Mouse (Mus musculus): ENCODE results near the gene Phf2. TPM values are rescaled to one million over a fixed set of nuclear protein-coding genes. Genes with fewer than 3 reads are reported as not detected.

Phf2 gene
- polyA plus RNA-seq, 1 experiment from 2014 or later: 6.3 TPM

DNA sequence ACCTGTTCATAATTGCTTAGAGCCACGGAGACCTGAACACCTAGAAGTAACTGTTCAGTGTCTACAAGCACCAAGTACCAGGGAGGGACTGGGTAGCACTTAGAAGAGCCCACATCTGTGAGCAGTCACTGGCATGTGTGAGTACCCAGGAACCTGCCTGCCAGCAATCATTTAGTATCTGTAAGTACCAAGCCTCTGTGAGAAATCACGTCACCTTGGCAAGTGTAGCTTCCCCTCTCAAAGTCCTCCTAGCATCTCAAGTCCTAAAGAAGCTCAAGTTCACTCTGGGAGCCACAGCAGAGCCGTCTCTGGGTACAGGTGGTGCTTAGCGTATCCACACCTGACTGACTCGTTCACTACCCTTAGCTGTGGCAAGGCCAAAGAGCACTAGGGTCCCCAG lies 19.2 kb downstream of the Phf2 start:
- H3K4me3 ChIP-seq (replicated peaks; ENCODE audit: low read length): no peak overlapping the region
- ATAC-seq (ENCODE audit: insufficient read depth, low FRiP score): no peak
- no peak overlapping the region for H3K27ac ChIP-seq (ENCODE audit: low read length)
- H3K27me3 ChIP-seq (ENCODE audit: control insufficient read depth, insufficient read depth, low read length): no peaks in the 10 kb centered on the region
- no peak overlapping the region for H3K4me2 ChIP-seq (ENCODE audit: low read depth, low read length)
- no peak overlapping the region for H3K9ac ChIP-seq (ENCODE audit: low read length)
- H3K4me1 ChIP-seq (ENCODE audit: control insufficient read depth, insufficient read depth, low read length): peaks cover 41% of the 10 kb centered on the region
- no peaks in the 10 kb centered on the region for H3K9me3 ChIP-seq (replicated peaks; ENCODE audit: control insufficient read depth, low read length)
- no peaks in the 10 kb centered on the region for H3K36me3 ChIP-seq (ENCODE audit: control insufficient read depth, insufficient read depth, low read length)
- 79% methylated on average over 5 of the region's 5 CpGs for WGBS

DNA sequence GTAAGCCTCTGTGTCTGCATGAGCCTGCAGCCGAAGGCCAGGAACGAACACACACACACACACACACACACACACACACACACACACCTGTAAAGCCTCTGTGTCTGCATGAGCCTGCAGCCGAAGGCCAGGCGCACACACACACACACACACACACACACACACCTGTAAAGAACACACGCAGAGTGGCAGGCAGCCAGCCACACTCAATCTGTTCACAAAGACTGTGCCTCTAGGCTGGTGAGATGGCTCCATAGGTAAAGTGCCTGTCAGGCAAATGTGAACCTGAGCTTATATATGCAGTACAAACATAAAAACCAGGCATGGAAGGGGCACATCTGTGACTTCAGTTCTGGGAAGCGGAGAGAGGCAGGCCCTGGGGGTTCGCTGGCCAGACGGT lies 20.1 kb downstream of the Phf2 start:
- no peak for ATAC-seq (ENCODE audit: insufficient read depth, low FRiP score)
- no peaks in the 10 kb centered on the region for H3K27me3 ChIP-seq (ENCODE audit: control insufficient read depth, insufficient read depth, low read length)
- no peak overlapping the region for H3K4me2 ChIP-seq (ENCODE audit: low read depth, low read length)
- no peak overlapping the region for H3K9ac ChIP-seq (ENCODE audit: low read length)
- no peak overlapping the region for H3K4me3 ChIP-seq (replicated peaks; ENCODE audit: low read length)
- H3K27ac ChIP-seq (ENCODE audit: low read length): no peak overlapping the region
- H3K9me3 ChIP-seq (replicated peaks; ENCODE audit: control insufficient read depth, low read length): no peaks in the 10 kb centered on the region
- 74% methylated on average over 8 of the region's 8 CpGs for WGBS
- peaks cover 35% of the 10 kb centered on the region for H3K4me1 ChIP-seq (ENCODE audit: control insufficient read depth, insufficient read depth, low read length)
- H3K36me3 ChIP-seq (ENCODE audit: control insufficient read depth, insufficient read depth, low read length): no peaks in the 10 kb centered on the region

DNA sequence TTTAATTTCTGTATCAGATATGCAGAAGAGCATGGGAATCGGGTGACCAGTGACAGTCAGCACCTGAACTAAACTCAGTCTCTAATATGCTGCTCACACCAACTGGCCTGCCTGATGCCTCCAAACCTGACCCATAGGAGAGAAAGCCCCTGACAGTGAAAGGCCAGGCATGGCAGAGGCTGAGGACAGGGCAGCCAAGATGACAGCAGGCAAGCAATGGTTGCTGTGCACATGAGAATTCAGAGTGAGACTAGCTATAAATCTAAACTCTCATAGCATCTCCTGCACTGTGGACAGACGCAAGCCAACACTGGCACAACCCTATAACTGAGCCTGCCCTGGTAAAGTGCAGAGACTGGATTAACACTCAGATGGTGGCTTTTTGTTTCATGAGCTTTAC lies 20.6 kb downstream of the Phf2 start:
- Histone ChIP-seq H3K4me1 (ENCODE audit: control insufficient read depth, insufficient read depth, low read length) (peaks cover 35% of the 10 kb centered on the region), H3K27ac (ENCODE audit: low read length) (no peak overlapping the region), H3K36me3 (ENCODE audit: control insufficient read depth, insufficient read depth, low read length) (no peaks in the 10 kb centered on the region), H3K9me3 (replicated peaks; ENCODE audit: control insufficient read depth, low read length) (no peaks in the 10 kb centered on the region), H3K4me3 (replicated peaks; ENCODE audit: low read length) (no peak overlapping the region), H3K9ac (ENCODE audit: low read length) (no peak overlapping the region), H3K27me3 (ENCODE audit: control insufficient read depth, insufficient read depth, low read length) (no peaks in the 10 kb centered on the region), H3K4me2 (ENCODE audit: low read depth, low read length) (no peak overlapping the region)
- WGBS: 75% methylated on average over 2 of the region's 2 CpGs
- ATAC-seq (ENCODE audit: insufficient read depth, low FRiP score): no peak

DNA sequence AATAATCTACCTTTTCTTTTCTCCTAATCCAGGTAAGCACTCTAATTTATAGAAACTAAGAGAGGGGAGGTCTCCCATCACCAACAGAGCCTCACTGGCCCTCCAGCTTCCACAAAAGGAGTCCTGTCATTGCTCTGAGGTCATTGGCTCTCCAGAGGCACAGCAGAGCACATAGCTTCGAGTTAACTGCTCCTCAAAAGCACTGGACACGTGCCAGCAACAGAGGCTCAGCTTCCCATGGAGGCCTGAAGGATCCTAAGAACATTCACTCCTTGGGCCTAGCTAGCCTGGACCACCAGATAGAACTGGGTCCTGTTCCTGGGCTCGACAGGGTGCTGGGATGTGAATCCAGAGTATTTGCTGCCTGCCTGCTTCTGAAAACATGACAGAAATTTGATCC lies 21.8 kb downstream of the Phf2 start:
- peaks cover 28% of the 10 kb centered on the region for H3K4me1 ChIP-seq (ENCODE audit: control insufficient read depth, insufficient read depth, low read length)
- no peak overlapping the region for H3K4me2 ChIP-seq (ENCODE audit: low read depth, low read length)
- H3K27me3 ChIP-seq (ENCODE audit: control insufficient read depth, insufficient read depth, low read length): no peaks in the 10 kb centered on the region
- no peak overlapping the region; the same call in 1 of the 2 replicates for H3K9ac ChIP-seq (ENCODE audit: low read length)
- no peaks in the 10 kb centered on the region for H3K9me3 ChIP-seq (replicated peaks; ENCODE audit: control insufficient read depth, low read length)
- WGBS: 27% methylated on average over 3 of the region's 3 CpGs
- ATAC-seq (ENCODE audit: insufficient read depth, low FRiP score): peak; percentile 42; the same call in 1 of the 2 replicates
- no peak overlapping the region for H3K4me3 ChIP-seq (replicated peaks; ENCODE audit: low read length)
- no peaks in the 10 kb centered on the region for H3K36me3 ChIP-seq (ENCODE audit: control insufficient read depth, insufficient read depth, low read length)
- peak overlapping the region; percentile 38; the same call in 1 of the 2 replicates for H3K27ac ChIP-seq (ENCODE audit: low read length)

DNA sequence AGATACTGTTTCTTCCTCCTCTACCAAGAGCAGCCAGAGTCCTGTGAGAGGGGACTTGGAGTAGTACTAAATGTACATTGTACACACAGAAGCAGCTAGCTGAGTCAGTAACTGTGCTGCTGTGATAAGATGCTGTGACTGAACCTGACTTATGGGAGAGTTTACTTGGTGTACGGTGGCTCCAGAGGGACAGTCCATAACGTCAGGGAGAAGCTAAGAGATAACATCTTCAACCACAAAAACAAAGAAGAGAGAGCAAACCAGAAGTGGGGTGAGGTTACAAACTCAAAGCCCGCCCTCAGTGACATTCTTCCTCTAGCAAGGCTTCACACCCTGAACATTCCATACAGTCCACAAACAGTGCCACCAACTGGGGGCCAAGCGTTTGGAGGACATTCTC lies 25.6 kb downstream of the Phf2 start:
- Histone ChIP-seq H3K27me3 (ENCODE audit: control insufficient read depth, insufficient read depth, low read length) (no peaks in the 10 kb centered on the region), H3K9me3 (replicated peaks; ENCODE audit: control insufficient read depth, low read length) (no peaks in the 10 kb centered on the region), H3K27ac (ENCODE audit: low read length) (no peak overlapping the region), H3K36me3 (ENCODE audit: control insufficient read depth, insufficient read depth, low read length) (no peaks in the 10 kb centered on the region), H3K9ac (ENCODE audit: low read length) (no peak overlapping the region), H3K4me3 (replicated peaks; ENCODE audit: low read length) (no peak overlapping the region), H3K4me2 (ENCODE audit: low read depth, low read length) (no peak overlapping the region), H3K4me1 (ENCODE audit: control insufficient read depth, insufficient read depth, low read length) (peaks cover 12% of the 10 kb centered on the region; the same call in 1 of the 2 replicates)
- ATAC-seq (ENCODE audit: insufficient read depth, low FRiP score): no peak
- 42% methylated on average over 4 of the region's 4 CpGs for WGBS

DNA sequence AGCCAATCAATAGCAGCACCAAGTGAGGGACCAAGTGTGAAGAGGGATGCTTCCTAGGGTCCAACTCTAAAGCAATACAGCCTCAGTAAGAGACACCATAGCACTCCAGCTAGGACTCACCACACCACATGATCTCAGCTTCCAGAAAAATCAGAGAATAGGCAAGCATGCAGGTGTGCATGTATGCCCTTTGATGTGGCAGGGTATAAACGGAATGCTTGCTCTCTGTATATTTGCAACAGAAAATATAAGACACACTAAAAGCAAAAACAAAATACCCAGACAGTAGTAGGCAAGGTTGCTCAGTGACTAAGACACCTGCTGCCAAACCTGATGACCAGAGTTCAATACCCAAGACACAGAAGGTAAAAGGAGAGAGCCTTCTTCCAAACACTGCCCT lies 27.4 kb downstream of the Phf2 start:
- 84% methylated on average over 1 of the region's 1 CpGs for WGBS
- no peaks in the 10 kb centered on the region for H3K9me3 ChIP-seq (replicated peaks; ENCODE audit: control insufficient read depth, low read length)
- H3K27ac ChIP-seq (ENCODE audit: low read length): no peak overlapping the region
- no peak overlapping the region for H3K9ac ChIP-seq (ENCODE audit: low read length)
- no peaks in the 10 kb centered on the region for H3K36me3 ChIP-seq (ENCODE audit: control insufficient read depth, insufficient read depth, low read length)
- H3K4me3 ChIP-seq (replicated peaks; ENCODE audit: low read length): no peak overlapping the region
- H3K27me3 ChIP-seq (ENCODE audit: control insufficient read depth, insufficient read depth, low read length): no peaks in the 10 kb centered on the region
- no peak overlapping the region for H3K4me2 ChIP-seq (ENCODE audit: low read depth, low read length)
- peaks cover 7% of the 10 kb centered on the region; the same call in 1 of the 2 replicates for H3K4me1 ChIP-seq (ENCODE audit: control insufficient read depth, insufficient read depth, low read length)
- no peak for ATAC-seq (ENCODE audit: insufficient read depth, low FRiP score)

DNA sequence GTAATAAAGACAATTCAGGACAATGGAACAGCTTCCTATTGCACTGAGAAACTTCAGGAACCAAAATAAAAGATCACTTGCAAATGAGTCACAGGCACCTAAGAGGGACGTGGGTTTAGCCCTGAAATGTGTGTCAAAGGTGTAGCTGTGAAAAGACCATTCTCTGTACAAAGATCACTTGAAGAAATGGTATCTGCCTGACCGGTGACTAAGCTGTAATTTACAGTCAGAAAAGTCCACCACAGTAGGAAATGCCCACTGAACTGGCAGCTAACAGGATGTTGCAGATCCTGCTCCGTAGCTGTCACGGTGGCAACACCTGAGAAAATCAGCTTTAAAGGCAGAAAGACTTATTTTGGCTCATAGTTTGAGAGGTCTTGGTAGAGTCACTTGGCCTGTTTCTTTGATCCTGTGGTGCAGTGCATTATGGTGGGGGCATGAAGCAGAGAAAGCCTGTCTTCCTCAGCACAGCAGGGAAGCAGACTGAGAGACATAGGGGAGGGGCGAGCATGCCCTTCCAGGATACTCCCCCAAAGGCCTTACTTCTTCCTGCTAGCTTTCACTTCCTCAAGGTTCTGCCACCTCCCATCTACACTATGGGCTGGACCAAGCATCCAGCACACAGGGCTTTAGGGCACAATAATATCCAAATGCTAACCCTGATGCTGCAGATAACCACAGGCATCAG lies 28.9 kb downstream of the Phf2 start:
- Histone ChIP-seq H3K4me3 (replicated peaks; ENCODE audit: low read length) (no peak overlapping the region), H3K36me3 (ENCODE audit: control insufficient read depth, insufficient read depth, low read length) (no peaks in the 10 kb centered on the region), H3K4me1 (ENCODE audit: control insufficient read depth, insufficient read depth, low read length) (peaks cover 4% of the 10 kb centered on the region; the same call in 1 of the 2 replicates), H3K27ac (ENCODE audit: low read length) (peak overlapping the region; percentile 70), H3K9ac (ENCODE audit: low read length) (no peak overlapping the region; the same call in 1 of the 2 replicates), H3K9me3 (replicated peaks; ENCODE audit: control insufficient read depth, low read length) (no peaks in the 10 kb centered on the region), H3K27me3 (ENCODE audit: control insufficient read depth, insufficient read depth, low read length) (no peaks in the 10 kb centered on the region), H3K4me2 (ENCODE audit: low read depth, low read length) (no peak overlapping the region)
- ATAC-seq (ENCODE audit: insufficient read depth, low FRiP score): peak; percentile 41; the same call in 1 of the 2 replicates
- 61% methylated on average over 5 of the region's 5 CpGs for WGBS

DNA sequence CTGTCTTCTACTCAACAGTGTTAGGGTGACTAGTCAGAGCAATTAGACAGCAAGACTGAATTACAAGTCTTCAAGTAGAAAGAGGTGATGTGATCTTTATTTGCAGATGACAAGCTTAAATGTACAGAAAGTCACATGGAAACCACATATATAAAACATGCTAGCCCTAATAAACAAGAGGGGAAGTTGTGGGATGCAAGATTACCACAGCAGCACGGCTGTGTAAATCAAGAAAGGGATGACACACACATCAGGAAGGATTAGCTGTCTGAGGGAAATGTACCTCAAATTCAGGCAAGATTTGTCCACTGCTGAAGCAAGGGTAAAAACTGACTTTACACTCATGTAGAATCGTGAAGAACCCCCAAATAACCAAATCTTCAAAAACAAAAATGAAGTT lies 32.6 kb downstream of the Phf2 start:
- no peak for ATAC-seq (ENCODE audit: insufficient read depth, low FRiP score)
- Histone ChIP-seq H3K36me3 (ENCODE audit: control insufficient read depth, insufficient read depth, low read length) (no peaks in the 10 kb centered on the region), H3K27ac (ENCODE audit: low read length) (no peak overlapping the region), H3K9me3 (replicated peaks; ENCODE audit: control insufficient read depth, low read length) (no peaks in the 10 kb centered on the region), H3K9ac (ENCODE audit: low read length) (no peak overlapping the region), H3K4me3 (replicated peaks; ENCODE audit: low read length) (no peak overlapping the region), H3K4me2 (ENCODE audit: low read depth, low read length) (no peak overlapping the region), H3K27me3 (ENCODE audit: control insufficient read depth, insufficient read depth, low read length) (no peaks in the 10 kb centered on the region), H3K4me1 (ENCODE audit: control insufficient read depth, insufficient read depth, low read length) (peaks cover 4% of the 10 kb centered on the region; the same call in 1 of the 2 replicates)
- WGBS: 76% methylated on average over 2 of the region's 2 CpGs

DNA sequence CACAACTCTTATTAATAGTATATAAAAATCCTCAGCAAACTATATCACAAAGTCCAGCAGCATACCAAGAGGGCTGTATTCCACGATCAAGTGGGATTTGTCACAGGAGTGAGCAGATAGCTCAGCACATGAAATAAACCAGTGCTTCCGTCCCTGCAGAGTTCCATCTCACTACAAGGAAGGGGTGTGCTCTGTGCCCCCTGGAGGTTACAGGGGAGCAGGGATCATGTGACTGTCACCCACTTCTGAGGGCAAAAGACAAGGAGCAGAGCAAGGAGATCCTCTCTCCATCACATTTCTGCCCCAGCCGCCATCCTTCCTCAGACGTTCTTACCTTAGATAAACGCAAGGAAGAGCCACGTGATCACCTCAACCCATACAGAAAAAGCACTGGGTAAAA lies 33.4 kb downstream of the Phf2 start:
- H3K9me3 ChIP-seq (replicated peaks; ENCODE audit: control insufficient read depth, low read length): no peaks in the 10 kb centered on the region
- H3K36me3 ChIP-seq (ENCODE audit: control insufficient read depth, insufficient read depth, low read length): no peaks in the 10 kb centered on the region
- no peak overlapping the region for H3K4me3 ChIP-seq (replicated peaks; ENCODE audit: low read length)
- 60% methylated on average over 6 of the region's 6 CpGs for WGBS
- H3K9ac ChIP-seq (ENCODE audit: low read length): no peak overlapping the region
- ATAC-seq (ENCODE audit: insufficient read depth, low FRiP score): no peak
- no peak overlapping the region for H3K4me2 ChIP-seq (ENCODE audit: low read depth, low read length)
- no peaks in the 10 kb centered on the region for H3K27me3 ChIP-seq (ENCODE audit: control insufficient read depth, insufficient read depth, low read length)
- peaks cover 4% of the 10 kb centered on the region; the same call in 1 of the 2 replicates for H3K4me1 ChIP-seq (ENCODE audit: control insufficient read depth, insufficient read depth, low read length)
- no peak overlapping the region for H3K27ac ChIP-seq (ENCODE audit: low read length)

Data from stomach, embryonic 16.5 days (tissue).